Mouse (Mus musculus) stomach, postnatal 0 days (tissue): Measurements from ENCODE around the gene Nkx1-1.

ENCODE experiments used
- CTCF ChIP-seq: IDR thresholded peaks from 2 replicates; pipeline ENCODE4 v1.5.1; 2016; ENCODE audit warnings: antibody characterized with exemption, low read depth, mild to moderate bottlenecking, moderate library complexity
- EP300 ChIP-seq: optimal IDR thresholded peaks from 2 replicates; pipeline ENCODE3; 2016; ENCODE audit warnings: antibody characterized with exemption

DNA sequence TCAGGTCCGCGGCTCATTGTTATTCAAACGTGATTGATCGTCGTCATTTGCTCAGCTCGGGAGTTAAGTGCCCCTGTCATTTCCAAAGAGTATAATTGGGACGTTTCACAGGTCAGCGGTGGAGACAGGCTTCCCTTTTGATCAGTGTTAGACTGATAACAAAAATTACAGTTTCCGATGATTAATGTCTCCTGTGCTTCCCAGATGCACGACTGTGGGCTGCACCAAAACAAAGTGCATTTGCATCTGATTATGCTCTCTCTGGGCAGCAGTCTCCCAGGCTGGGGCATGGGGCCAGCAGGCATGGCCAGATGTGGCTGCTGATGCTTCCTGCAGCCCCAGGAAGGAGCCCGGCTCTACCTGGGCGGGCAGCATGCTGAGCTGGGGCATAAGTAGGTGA lies 33.0 kb downstream of the Nkx1-1 start:
- TF ChIP-seq CTCF (no peak), EP300 (no peak)
